Mouse (Mus musculus): ENCODE measurements around the gene Ddx50. TPM values are rescaled to one million over a fixed set of nuclear protein-coding genes. Genes with fewer than 3 reads are reported as not detected.
A peak's percentile ranks its signal among the peaks of the same experiment; 100 is the strongest.
"Not testable (repeated sequence)": the region's sequence is repeated elsewhere in the genome, so short reads cannot be mapped to it uniquely, and the experiment has no call there.

The Ddx50 gene
- polyA plus RNA-seq, 1 experiment = 48.0 TPM

DNA sequence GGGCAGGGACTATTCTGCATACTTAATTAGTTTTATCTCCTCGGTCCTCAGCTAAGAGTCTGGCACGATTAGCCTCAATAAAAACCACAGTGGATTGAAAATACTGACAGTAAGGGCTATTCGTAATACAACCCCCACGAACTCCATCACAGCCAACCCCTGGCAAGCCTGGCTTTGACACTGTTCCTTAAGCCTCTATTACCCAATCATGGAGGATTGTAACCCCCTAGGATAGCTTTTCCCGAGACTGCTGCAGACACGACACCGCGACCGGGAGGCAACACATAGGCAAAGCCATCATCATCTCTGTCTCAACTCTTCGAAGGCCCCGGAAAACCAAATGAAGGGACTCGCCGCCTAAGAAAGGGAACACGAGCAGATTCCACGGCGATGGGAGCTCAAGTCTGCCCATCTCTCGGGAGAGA is 648 bp downstream of the Ddx50 start:
- under 1% methylated on average over 17 of the region's 17 CpGs for WGBS
- peak overlapping the region; percentile 89 for H3K27ac ChIP-seq (ENCODE audit: control insufficient read depth, insufficient read depth, low read depth, low read length, poor library complexity)
- H3K4me3 ChIP-seq (replicated peaks; ENCODE audit: control insufficient read depth, low read depth, low read length) = peak overlapping the region; percentile 79
- no peaks in the 10 kb centered on the region; the same call in 1 of the 2 replicates for H3K4me1 ChIP-seq (ENCODE audit: control insufficient read depth, insufficient read depth, low read length)
- TF ChIP-seq POLR2A (IDR thresholded peaks at IDR 0.05; ENCODE audit: borderline replicate concordance, control insufficient read depth, low read depth, low read length) = no peak
- TF ChIP-seq CTCF (IDR thresholded peaks at IDR 0.05; ENCODE audit: control insufficient read depth, insufficient read depth, low read length) = no peak

- WGBS = 85% methylated on average over 3 of the region's 3 CpGs
- Histone ChIP-seq H3K4me3 (replicated peaks; ENCODE audit: control insufficient read depth, low read depth, low read length) (no peak overlapping the region), H3K27ac (ENCODE audit: control insufficient read depth, insufficient read depth, low read depth, low read length, poor library complexity) (no peak overlapping the region), H3K4me1 (ENCODE audit: control insufficient read depth, insufficient read depth, low read length) (no peaks in the 10 kb centered on the region; the same call in 1 of the 2 replicates)
- TF ChIP-seq POLR2A (IDR thresholded peaks at IDR 0.05; ENCODE audit: borderline replicate concordance, control insufficient read depth, low read depth, low read length) (no peak), CTCF (IDR thresholded peaks at IDR 0.05; ENCODE audit: control insufficient read depth, insufficient read depth, low read length) (no peak)
Measured at GRCm38 (mm10) chr10:62604161-62604560, 46.9 kb downstream of the Ddx50 start.

GRCm38 (mm10) chr10:62603233-62604030 is 47.6 kb downstream of the Ddx50 start:
- WGBS = 66% methylated on average over 12 of the region's 12 CpGs
- H3K4me1 ChIP-seq (ENCODE audit: control insufficient read depth, insufficient read depth, low read length) = no peaks in the 10 kb centered on the region; the same call in 1 of the 2 replicates
- peak overlapping the region; percentile 24 for H3K4me3 ChIP-seq (replicated peaks; ENCODE audit: control insufficient read depth, low read depth, low read length)
- TF ChIP-seq POLR2A (IDR thresholded peaks at IDR 0.05; ENCODE audit: borderline replicate concordance, control insufficient read depth, low read depth, low read length) (no peak), CTCF (IDR thresholded peaks at IDR 0.05; ENCODE audit: control insufficient read depth, insufficient read depth, low read length) (no peak)
- H3K27ac ChIP-seq (ENCODE audit: control insufficient read depth, insufficient read depth, low read depth, low read length, poor library complexity) = no peak overlapping the region

GRCm38 (mm10) chr10:62602177-62603040 is 48.6 kb downstream of the Ddx50 start, which contains the start of gene Ddx21:
TSS of gene Ddx21 (minus strand) at chr10:62602281.
- TF ChIP-seq POLR2A (IDR thresholded peaks at IDR 0.05; ENCODE audit: borderline replicate concordance, control insufficient read depth, low read depth, low read length) (peak; percentile 87), CTCF (IDR thresholded peaks at IDR 0.05; ENCODE audit: control insufficient read depth, insufficient read depth, low read length) (no peak)
- Histone ChIP-seq H3K4me1 (ENCODE audit: control insufficient read depth, insufficient read depth, low read length) (no peaks in the 10 kb centered on the region; the same call in 1 of the 2 replicates), H3K4me3 (replicated peaks; ENCODE audit: control insufficient read depth, low read depth, low read length) (peak within 1 kb of the TSS; percentile 75), H3K27ac (ENCODE audit: control insufficient read depth, insufficient read depth, low read depth, low read length, poor library complexity) (peak within 1 kb of the TSS; percentile 14; the same call in 1 of the 2 replicates)
- under 1% methylated on average over 53 of the region's 53 CpGs for WGBS

DNA sequence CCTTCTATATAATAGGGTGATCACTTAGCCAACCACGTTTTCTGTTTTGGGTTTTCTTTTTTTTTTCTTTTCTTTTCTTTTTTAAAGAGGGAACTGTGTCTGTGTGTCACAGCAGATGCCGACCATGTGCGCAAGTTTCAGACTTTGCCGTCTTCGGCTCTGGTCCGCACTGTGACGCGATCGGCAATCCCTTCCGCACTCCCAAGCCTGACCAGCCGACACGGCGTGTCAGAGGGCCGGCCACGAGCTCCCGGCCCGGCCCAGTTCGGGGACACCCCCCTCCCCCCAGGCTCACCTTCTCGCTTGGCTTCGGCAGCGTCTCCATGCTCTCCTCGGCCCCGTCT is 49.2 kb downstream of the Ddx50 start:
- Histone ChIP-seq H3K27ac (ENCODE audit: control insufficient read depth, insufficient read depth, low read depth, low read length, poor library complexity) (peak overlapping the region; percentile 14; the same call in 1 of the 2 replicates), H3K4me1 (ENCODE audit: control insufficient read depth, insufficient read depth, low read length) (no peaks in the 10 kb centered on the region; the same call in 1 of the 2 replicates), H3K4me3 (replicated peaks; ENCODE audit: control insufficient read depth, low read depth, low read length) (peak overlapping the region; percentile 75)
- WGBS = under 1% methylated on average over 23 of the region's 23 CpGs
- TF ChIP-seq POLR2A (IDR thresholded peaks at IDR 0.05; ENCODE audit: borderline replicate concordance, control insufficient read depth, low read depth, low read length) (no peak), CTCF (IDR thresholded peaks at IDR 0.05; ENCODE audit: control insufficient read depth, insufficient read depth, low read length) (no peak)

GRCm38 (mm10) chr10:62601053-62601791 is 49.8 kb downstream of the Ddx50 start:
- 8% methylated on average over 20 of the region's 20 CpGs for WGBS
- Histone ChIP-seq H3K27ac (ENCODE audit: control insufficient read depth, insufficient read depth, low read depth, low read length, poor library complexity) (no peak overlapping the region), H3K4me3 (replicated peaks; ENCODE audit: control insufficient read depth, low read depth, low read length) (peak overlapping the region; percentile 75), H3K4me1 (ENCODE audit: control insufficient read depth, insufficient read depth, low read length) (no peaks in the 10 kb centered on the region; the same call in 1 of the 2 replicates)
- TF ChIP-seq CTCF (IDR thresholded peaks at IDR 0.05; ENCODE audit: control insufficient read depth, insufficient read depth, low read length) (no peak), POLR2A (IDR thresholded peaks at IDR 0.05; ENCODE audit: borderline replicate concordance, control insufficient read depth, low read depth, low read length) (no peak)

DNA sequence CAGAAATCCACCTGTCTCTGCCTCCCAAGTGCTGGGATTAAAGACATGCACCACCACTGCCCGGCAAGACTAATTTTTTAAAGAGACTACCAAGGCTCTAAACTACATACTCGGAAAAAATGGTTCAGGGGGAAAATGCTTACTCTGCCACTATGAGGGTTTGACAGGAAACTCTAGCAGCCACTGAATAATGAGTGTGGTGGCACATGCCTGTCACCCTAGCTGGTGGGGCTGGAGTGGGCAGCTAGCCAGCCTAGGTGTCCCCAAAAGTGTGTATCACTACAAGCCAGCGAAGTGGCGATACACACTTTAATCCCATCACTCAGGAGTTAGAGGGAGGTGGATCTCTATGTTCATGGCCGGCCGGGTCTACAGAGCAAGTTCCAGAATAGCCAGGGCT is 51.0 kb downstream of the Ddx50 start:
- WGBS = 49% methylated on average over 6 of the region's 6 CpGs
- no peaks in the 10 kb centered on the region; the same call in 1 of the 2 replicates for H3K4me1 ChIP-seq (ENCODE audit: control insufficient read depth, insufficient read depth, low read length)
- TF ChIP-seq POLR2A (IDR thresholded peaks at IDR 0.05; ENCODE audit: borderline replicate concordance, control insufficient read depth, low read depth, low read length) = no peak
- no peak for TF ChIP-seq CTCF (IDR thresholded peaks at IDR 0.05; ENCODE audit: control insufficient read depth, insufficient read depth, low read length)
- no peak overlapping the region for H3K4me3 ChIP-seq (replicated peaks; ENCODE audit: control insufficient read depth, low read depth, low read length)
- H3K27ac ChIP-seq (ENCODE audit: control insufficient read depth, insufficient read depth, low read depth, low read length, poor library complexity) = no peak overlapping the region

GRCm38 (mm10) chr10:62599311-62599710 is 51.7 kb downstream of the Ddx50 start:
- H3K4me1 ChIP-seq (ENCODE audit: control insufficient read depth, insufficient read depth, low read length); H3K27ac ChIP-seq (ENCODE audit: control insufficient read depth, insufficient read depth, low read depth, low read length, poor library complexity); H3K4me3 ChIP-seq (replicated peaks; ENCODE audit: control insufficient read depth, low read depth, low read length): not testable (repeated sequence)
- 84% methylated on average over 3 of the region's 3 CpGs for WGBS
